Mouse (Mus musculus): ENCODE results near the gene Kxd1. TPM values are rescaled to one million over a fixed set of nuclear protein-coding genes. Genes with fewer than 3 reads are reported as not detected.

Kxd1 gene
- polyA plus RNA-seq, 1 experiment from 2014 or later = 57.7 TPM

- Histone ChIP-seq H3K4me1 (replicated peaks) (peaks cover 41% of the 10 kb centered on the region), H3K4me3 (no peak overlapping the region), H3K9me3 (no peaks in the 10 kb centered on the region), H3K27me3 (ENCODE audit: insufficient read depth, poor library complexity, severe bottlenecking) (no peaks in the 10 kb centered on the region), H3K27ac (peak overlapping the region; percentile 35; the same call in 1 of the 2 replicates), H3K36me3 (0 out of 2 replicates have a peak, but pooled peaks cover 3% of the 10 kb centered on the region)
- WGBS = 75% methylated on average over 3 of the region's 3 CpGs
- DNase-seq (ENCODE audit: low spot score) = no peak
Observed at GRCm38 (mm10) chr8:70560564-70560963, 32.8 kb upstream of the Kxd1 start.

GRCm38 (mm10) chr8:70560096-70560495 lies 32.3 kb upstream of the Kxd1 start:
- no peaks in the 10 kb centered on the region for H3K27me3 ChIP-seq (ENCODE audit: insufficient read depth, poor library complexity, severe bottlenecking)
- H3K4me1 ChIP-seq (replicated peaks) = peaks cover 42% of the 10 kb centered on the region
- H3K4me3 ChIP-seq = no peak overlapping the region
- 78% methylated on average over 2 of the region's 2 CpGs for WGBS
- DNase-seq (ENCODE audit: low spot score) = no peak
- H3K36me3 ChIP-seq = 0 out of 2 replicates have a peak, but pooled peaks cover 3% of the 10 kb centered on the region
- 0 out of 2 replicates have a peak overlapping the region, but pooled peaks have one; percentile 4 for H3K27ac ChIP-seq
- no peaks in the 10 kb centered on the region for H3K9me3 ChIP-seq

DNA sequence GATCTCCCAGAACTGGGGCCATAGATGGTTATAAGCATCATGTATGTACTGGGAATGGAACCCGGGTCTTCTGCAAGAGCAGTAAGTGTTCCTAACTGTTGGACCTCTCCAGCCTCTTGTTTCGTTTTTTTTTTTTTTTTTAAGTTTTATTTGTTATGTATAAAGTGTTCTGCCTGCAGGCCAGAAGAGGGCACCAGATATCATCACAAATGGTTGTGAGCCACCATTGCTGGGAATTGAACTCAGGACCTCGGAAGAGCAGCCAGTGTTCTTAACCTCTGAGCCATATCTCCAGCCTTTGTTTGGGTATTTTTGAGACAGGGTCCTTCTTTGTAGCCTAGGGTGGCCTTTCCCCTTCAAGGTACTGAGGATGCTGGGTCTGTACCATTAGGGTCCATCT lies 31.2 kb upstream of the Kxd1 start:
- no peaks in the 10 kb centered on the region for H3K27me3 ChIP-seq (ENCODE audit: insufficient read depth, poor library complexity, severe bottlenecking)
- H3K27ac ChIP-seq = no peak overlapping the region
- peaks cover 40% of the 10 kb centered on the region for H3K4me1 ChIP-seq (replicated peaks)
- 82% methylated on average over 3 of the region's 3 CpGs for WGBS
- no peaks in the 10 kb centered on the region for H3K9me3 ChIP-seq
- DNase-seq (ENCODE audit: low spot score) = no peak
- no peak overlapping the region for H3K4me3 ChIP-seq
- 0 out of 2 replicates have a peak, but pooled peaks cover 3% of the 10 kb centered on the region for H3K36me3 ChIP-seq

DNA sequence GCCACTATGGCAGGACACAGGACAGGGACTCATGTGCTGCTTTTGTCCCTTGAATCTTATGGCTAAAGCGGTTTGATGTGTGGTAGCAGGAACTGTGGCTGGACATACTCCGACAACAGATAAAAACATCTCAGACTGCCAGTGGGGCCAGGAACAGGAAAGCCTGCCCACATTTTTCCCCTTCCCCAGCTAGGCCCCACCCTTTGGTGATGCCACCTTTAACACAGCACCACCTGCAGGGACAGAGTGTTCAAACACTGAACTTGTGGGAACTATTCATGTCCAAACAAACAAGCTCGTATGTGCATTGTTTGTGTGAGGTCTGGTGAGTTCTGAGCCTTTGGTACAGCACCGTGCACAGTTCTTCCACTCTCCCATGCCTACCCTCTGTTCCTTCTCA lies 30.6 kb upstream of the Kxd1 start:
- WGBS = 80% methylated on average over 4 of the region's 4 CpGs
- peaks cover 40% of the 10 kb centered on the region for H3K4me1 ChIP-seq (replicated peaks)
- no peak overlapping the region; the same call in 1 of the 2 replicates for H3K27ac ChIP-seq
- 0 out of 2 replicates have a peak, but pooled peaks cover 3% of the 10 kb centered on the region for H3K36me3 ChIP-seq
- DNase-seq (ENCODE audit: low spot score) = no peak
- no peak overlapping the region for H3K4me3 ChIP-seq
- no peaks in the 10 kb centered on the region for H3K27me3 ChIP-seq (ENCODE audit: insufficient read depth, poor library complexity, severe bottlenecking)
- H3K9me3 ChIP-seq = no peaks in the 10 kb centered on the region

DNA sequence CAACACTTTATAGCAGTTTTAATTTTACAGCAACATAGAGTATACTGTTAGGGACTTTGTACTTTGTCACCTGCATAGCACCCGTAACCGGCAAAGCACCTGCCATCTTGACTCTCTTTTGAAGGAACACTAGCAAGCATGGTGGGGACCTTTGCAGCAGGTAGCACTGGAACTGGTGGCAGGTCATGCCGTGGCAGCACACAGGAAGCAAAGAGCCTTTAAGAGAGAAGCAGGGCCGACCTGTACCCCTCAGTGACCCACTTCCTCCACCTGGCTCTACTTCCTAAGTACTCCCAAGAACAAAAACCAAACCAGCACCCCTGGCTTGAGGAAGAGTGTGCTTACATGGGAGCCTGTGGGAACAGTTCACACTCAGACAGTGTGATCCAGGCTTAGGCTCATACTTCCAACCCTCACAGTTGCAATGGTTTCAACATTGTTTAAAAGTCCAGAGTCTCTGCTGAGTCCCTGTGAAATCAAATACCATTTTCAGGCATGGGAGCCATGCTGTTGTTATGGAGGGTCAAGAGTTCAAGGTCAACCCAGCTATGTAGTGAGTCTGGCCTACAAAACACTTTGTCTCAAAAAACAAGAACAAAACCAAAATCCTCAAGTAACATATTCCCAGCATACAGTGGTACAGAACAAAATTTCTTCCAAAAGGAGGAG lies 27.5 kb upstream of the Kxd1 start:
- Histone ChIP-seq H3K27me3 (ENCODE audit: insufficient read depth, poor library complexity, severe bottlenecking) (no peaks in the 10 kb centered on the region), H3K4me1 (replicated peaks) (peaks cover 25% of the 10 kb centered on the region), H3K36me3 (0 out of 2 replicates have a peak, but pooled peaks cover 3% of the 10 kb centered on the region), H3K27ac (no peak overlapping the region), H3K9me3 (no peaks in the 10 kb centered on the region), H3K4me3 (no peak overlapping the region)
- no peak for DNase-seq (ENCODE audit: low spot score)
- WGBS = 94% methylated on average over 4 of the region's 4 CpGs

DNA sequence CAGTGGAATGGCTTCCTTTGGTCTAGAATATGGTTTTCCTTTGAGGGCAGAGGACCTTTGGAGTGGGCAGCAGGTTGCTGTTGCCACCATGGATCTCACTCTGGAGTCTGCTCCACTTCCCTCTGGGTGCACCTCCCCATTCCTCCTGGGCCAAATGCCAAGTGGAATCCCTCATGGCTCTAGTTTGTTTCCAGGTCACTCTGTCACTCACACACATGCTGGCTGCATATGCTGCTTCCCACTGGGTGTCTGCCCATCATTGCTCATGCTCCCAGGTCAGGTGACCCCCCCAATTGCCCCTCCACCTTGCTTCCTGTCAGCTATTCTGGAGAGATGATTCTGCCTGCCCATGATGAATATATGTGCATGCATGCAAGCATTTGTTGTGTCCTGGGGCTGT lies 26.0 kb upstream of the Kxd1 start:
- Histone ChIP-seq H3K27me3 (ENCODE audit: insufficient read depth, poor library complexity, severe bottlenecking) (no peaks in the 10 kb centered on the region), H3K4me3 (no peak overlapping the region), H3K4me1 (replicated peaks) (peaks cover 23% of the 10 kb centered on the region), H3K36me3 (0 out of 2 replicates have a peak, but pooled peaks cover 3% of the 10 kb centered on the region), H3K9me3 (no peaks in the 10 kb centered on the region), H3K27ac (no peak overlapping the region)
- no peak for DNase-seq (ENCODE audit: low spot score)

DNA sequence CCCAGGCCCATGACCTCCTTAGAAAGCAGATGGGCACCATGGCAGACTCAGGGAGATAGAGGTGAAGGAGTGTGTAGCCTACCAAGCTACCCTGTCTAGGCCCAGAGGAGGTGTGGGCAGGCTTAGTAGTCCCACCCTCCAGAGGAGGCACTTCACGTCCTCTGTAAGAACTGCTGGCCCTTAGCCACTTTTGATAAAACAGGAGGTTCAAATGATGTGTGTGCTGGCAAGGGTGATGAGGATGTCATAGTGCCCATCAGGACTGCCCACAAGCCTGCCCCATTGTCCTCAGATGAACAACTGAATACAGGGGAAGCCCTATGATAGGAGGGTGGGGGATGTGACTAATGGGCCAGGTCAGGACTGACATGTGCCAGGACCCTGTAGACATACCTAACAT lies 25.1 kb upstream of the Kxd1 start:
- Histone ChIP-seq H3K27me3 (ENCODE audit: insufficient read depth, poor library complexity, severe bottlenecking) (no peaks in the 10 kb centered on the region), H3K9me3 (no peaks in the 10 kb centered on the region), H3K4me3 (no peak overlapping the region), H3K4me1 (replicated peaks) (peaks cover 18% of the 10 kb centered on the region), H3K27ac (no peak overlapping the region), H3K36me3 (0 out of 2 replicates have a peak, but pooled peaks cover 3% of the 10 kb centered on the region)
- no peak for DNase-seq (ENCODE audit: low spot score)
- 66% methylated on average over 1 of the region's 1 CpGs for WGBS

- Histone ChIP-seq H3K27me3 (ENCODE audit: insufficient read depth, poor library complexity, severe bottlenecking) (no peaks in the 10 kb centered on the region), H3K9me3 (no peaks in the 10 kb centered on the region), H3K4me1 (replicated peaks) (peaks cover 20% of the 10 kb centered on the region), H3K36me3 (0 out of 2 replicates have a peak, but pooled peaks cover 3% of the 10 kb centered on the region), H3K27ac (0 out of 2 replicates have a peak overlapping the region, but pooled peaks have one; percentile 40), H3K4me3 (no peak overlapping the region)
- 70% methylated on average over 3 of the region's 3 CpGs for WGBS
- DNase-seq (ENCODE audit: low spot score) = no peak
Observed at GRCm38 (mm10) chr8:70551558-70552161, 23.9 kb upstream of the Kxd1 start.

GRCm38 (mm10) chr8:70549412-70550184 lies 21.8 kb upstream of the Kxd1 start:
- DNase-seq (ENCODE audit: low spot score) = no peak
- H3K4me1 ChIP-seq (replicated peaks) = peaks cover 17% of the 10 kb centered on the region
- 93% methylated on average over 10 of the region's 10 CpGs for WGBS
- H3K4me3 ChIP-seq = no peak overlapping the region
- no peaks in the 10 kb centered on the region for H3K9me3 ChIP-seq
- H3K36me3 ChIP-seq = peaks cover 5% of the 10 kb centered on the region; the same call in 1 of the 2 replicates
- no peak overlapping the region for H3K27ac ChIP-seq
- H3K27me3 ChIP-seq (ENCODE audit: insufficient read depth, poor library complexity, severe bottlenecking) = no peaks in the 10 kb centered on the region

- Histone ChIP-seq H3K4me3 (no peak overlapping the region), H3K27ac (no peak overlapping the region), H3K36me3 (peaks cover 5% of the 10 kb centered on the region; the same call in 1 of the 2 replicates), H3K4me1 (replicated peaks) (peaks cover 26% of the 10 kb centered on the region), H3K9me3 (no peaks in the 10 kb centered on the region), H3K27me3 (ENCODE audit: insufficient read depth, poor library complexity, severe bottlenecking) (no peaks in the 10 kb centered on the region)
- DNase-seq (ENCODE audit: low spot score) = no peak
- 93% methylated on average over 6 of the region's 6 CpGs for WGBS
Observed at GRCm38 (mm10) chr8:70547762-70548161, 20.0 kb upstream of the Kxd1 start.

GRCm38 (mm10) chr8:70546412-70546811 lies 18.7 kb upstream of the Kxd1 start:
- Histone ChIP-seq H3K27ac (no peak overlapping the region), H3K9me3 (no peaks in the 10 kb centered on the region), H3K36me3 (peaks cover 5% of the 10 kb centered on the region; the same call in 1 of the 2 replicates), H3K4me1 (replicated peaks) (peaks cover 21% of the 10 kb centered on the region), H3K27me3 (ENCODE audit: insufficient read depth, poor library complexity, severe bottlenecking) (no peaks in the 10 kb centered on the region), H3K4me3 (no peak overlapping the region)
- 88% methylated on average over 4 of the region's 4 CpGs for whole genome bisulfite sequencing
- no peak for DNase-seq (ENCODE audit: low spot score)

- Histone ChIP-seq H3K9me3 (no peaks in the 10 kb centered on the region), H3K4me3 (peak overlapping the region; percentile 6; the same call in 1 of the 2 replicates), H3K27ac (0 out of 2 replicates have a peak overlapping the region, but pooled peaks have one; percentile 8), H3K36me3 (peaks cover 5% of the 10 kb centered on the region; the same call in 1 of the 2 replicates), H3K4me1 (replicated peaks) (peaks cover 42% of the 10 kb centered on the region), H3K27me3 (ENCODE audit: insufficient read depth, poor library complexity, severe bottlenecking) (no peaks in the 10 kb centered on the region)
- 66% methylated on average over 6 of the region's 6 CpGs for WGBS
- DNase-seq (ENCODE audit: low spot score) = no peak
Observed at GRCm38 (mm10) chr8:70544200-70544687, 16.5 kb upstream of the Kxd1 start.
